Mouse (Mus musculus) layer of hippocampus, adult 11-12 months (tissue): Measurements from ENCODE around the gene Taok3.

Experiments used
- DNase-seq: peaks from one replicate; pipeline ENCODE4 v3.0.0; 2022; ENCODE audit warnings: low spot score

The Taok3 gene

DNA sequence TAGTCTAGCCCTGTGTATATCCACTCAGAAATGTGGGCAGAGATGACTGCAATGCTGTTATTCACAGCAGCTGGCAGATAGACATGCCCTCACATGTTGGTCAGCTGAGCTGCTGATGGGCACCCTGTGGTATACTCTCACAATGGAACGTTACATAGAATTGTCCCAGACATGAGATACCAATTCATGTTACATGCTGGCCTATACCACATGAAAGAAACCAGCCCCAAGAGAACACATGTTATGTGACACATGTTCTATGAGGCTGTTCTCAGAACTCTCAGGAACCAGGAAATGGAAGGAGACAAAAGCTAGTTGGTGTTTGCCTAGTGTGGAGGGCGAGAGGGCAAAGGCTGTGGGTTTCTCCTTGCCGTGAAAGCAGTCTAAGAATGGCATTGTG is 62.5 kb downstream of the Taok3 start:
- no peak for DNase-seq

DNA sequence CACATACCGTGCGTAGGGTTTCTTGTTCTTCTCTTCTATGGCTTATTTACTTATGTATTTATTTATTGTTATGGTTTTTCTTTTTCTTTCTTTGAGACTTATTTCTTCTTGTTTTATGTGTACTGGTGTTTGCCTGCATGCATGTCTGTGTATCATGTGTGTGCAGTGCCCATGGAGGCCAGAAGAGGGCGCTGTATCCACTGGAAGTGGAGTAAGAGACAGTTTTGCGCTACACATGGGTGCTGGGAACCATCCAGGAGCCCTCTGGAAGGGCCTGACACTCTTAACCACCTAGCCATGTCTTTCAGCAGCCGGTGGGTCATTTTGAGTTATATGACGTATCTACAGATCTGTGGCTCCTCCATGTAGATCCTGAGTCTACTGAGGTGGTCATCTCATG is 64.9 kb downstream of the Taok3 start:
- no peak for DNase-seq

DNA sequence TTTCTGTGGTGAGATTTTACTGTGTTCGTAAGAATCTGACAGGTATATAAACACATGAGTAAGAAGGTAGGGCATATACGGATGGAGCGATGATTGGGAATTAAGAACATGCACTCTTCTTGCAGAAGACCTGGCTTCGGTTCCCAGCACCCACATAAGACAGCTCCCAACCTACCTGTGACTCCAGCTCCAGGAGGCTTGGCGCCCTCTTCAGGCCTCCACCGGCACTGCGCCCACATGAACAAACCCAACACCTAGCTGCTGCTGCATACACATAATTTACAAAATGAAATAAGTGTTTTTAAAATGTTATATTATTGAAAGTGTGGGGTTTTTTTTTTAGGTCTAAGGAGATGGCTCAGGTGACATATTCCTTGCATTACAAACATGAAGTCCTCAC is 65.7 kb downstream of the Taok3 start:
- no peak for DNase-seq

DNA sequence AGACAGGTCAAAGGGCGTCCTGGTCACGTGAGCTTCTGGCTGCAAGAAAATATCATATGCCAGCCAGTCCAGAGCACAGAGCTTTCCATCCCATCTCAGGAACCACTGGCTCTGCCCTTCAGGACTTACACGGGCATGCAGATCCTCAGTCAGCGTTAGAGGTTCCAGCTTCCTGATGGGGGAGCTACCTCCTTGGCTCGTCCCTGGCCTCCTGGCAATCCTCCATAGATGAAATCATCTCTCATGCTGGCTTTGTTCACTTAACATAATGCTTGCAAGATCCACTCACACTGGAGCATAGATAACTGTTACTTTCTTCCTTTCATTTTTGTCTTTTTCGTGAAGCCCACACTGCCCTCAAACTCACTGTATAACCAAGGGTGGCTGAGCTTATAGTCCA is 72.1 kb downstream of the Taok3 start:
- DNase-seq: no peak

DNA sequence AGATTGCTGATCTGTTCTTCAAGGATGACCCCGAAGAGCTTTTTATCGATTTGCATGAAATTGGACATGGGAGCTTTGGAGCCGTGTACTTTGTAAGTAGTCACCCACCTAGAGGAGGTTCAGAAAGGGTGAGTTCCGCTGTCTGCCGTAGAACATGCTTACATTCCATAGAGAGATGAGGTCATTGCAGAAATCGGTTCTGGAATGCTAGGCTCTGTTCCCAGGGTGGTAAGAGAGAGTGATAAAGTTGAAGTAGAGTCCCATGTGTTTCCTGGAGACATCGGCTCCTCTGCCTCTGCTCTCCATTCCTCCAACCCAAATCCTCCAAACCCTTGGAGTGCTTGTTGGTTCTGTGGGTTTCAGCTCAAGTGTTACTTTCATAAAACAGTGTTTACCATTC is 73.8 kb downstream of the Taok3 start:
- DNase-seq: no peak

DNA sequence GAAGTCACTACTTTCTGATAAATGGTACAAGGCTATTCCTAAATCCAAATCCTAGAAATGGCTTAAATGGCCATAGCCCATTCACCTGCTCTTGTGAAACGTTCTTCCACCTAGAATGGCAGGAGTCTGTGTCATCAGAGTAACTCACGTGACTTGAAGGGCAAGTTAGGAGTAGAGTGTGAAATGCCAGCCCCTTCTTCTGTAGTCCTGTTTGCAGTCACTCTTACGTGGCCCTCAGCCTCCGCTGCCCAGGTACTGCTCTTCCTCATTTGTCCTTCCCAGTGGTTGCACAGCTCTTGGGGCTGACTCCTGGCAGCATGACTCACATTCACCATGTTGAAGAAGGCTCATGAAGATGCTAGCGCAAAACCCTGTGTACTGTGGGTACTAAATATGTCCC is 74.7 kb downstream of the Taok3 start:
- DNase-seq: no peak

DNA sequence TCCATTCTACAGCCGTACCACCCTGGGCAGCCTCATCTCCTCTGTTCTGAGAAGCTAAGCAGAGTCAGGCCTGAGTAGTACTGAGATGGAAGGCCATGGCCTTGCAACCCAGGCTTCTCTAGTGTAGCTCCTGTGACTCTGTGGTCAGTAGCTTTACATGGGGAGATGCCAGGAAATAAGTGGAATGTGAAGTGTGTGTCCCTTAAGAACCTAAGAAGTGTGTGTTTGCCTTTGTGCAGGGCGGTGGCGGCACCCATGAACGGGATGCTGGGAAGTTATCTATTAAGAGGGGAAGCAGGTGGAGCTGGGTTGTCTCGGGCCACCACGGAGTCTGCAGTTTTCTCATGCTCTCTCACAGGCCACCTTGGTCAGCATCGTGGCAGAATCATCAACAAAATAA is 76.6 kb downstream of the Taok3 start:
- no peak for DNase-seq

DNA sequence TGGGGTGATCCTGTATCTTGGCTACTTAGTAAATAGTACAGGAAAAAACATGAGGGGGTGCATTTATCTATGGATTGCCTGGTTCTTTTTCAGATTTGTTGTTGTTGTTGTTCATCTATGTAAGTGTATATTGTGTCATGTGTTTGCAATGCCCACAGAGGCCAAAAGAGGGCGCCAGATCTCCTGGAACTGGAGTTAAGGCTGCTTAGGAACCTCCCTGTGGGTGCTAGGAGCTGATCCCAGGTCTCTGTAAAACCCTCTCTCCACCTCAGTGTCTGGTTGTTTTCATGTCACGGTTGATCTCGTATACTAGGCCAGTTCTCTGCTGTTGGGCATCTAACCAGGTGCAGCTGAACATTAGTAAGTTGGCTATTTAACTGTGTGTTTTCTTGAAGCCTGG is 78.5 kb downstream of the Taok3 start:
- DNase-seq: no peak

DNA sequence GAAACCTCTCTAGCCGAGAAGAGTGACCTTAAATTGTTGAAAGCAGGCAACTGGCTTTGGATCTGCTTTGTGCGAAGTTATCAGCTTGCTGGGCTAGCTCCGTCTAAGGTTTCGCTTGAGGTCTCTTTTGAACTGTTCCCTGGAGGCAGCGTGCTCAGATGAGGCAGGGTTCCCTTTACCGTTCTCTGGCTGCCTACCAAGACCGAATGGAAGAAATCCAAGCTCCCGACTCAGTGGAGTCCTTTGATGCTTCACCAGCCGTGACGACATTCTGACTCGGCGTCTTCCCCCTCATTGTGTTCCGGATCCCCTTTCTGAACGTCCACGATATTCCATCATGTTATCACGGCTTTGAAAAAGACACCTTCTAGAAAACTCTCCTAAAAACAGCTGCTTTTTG is 87.4 kb downstream of the Taok3 start:
- no peak for DNase-seq

DNA sequence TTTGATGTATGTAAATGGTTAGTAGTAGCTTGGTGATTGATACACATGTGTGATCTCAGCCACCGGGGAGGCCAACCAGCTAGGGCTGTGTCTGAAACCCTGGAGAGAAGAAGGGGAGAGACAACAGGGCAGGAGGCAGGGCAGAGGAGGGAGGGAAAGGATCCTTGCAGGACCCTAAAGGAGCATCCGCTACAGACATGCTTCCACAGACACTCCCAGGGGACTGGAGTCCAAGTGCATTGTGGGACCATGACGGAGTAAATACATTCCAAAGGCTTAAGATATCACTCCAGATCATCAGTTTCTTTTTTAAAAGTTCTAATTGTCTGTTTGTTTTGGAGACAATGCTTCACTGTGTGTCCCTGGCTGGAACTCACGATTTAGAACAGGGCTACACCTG is 94.1 kb downstream of the Taok3 start:
- DNase-seq: no peak

DNA sequence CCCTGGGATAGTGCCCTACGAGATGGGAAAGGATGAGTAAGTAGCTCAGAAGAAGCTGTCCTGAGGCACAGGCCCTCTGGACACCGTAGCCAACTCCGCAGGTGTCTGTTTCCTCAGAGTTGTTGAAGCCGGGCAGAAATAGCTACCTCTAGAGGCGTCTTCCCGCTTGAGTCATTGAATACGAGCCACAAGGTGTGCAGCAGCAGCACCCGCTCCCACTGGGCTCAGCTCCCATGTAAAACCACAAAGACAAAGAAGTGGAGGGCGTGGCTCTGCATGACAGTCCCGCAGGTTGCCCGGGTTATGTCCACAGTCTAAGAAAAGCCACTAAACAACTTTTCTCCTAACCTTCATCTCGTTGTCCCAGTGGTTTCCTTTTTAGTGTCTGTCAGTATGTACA is 111.1 kb downstream of the Taok3 start:
- no peak for DNase-seq

DNA sequence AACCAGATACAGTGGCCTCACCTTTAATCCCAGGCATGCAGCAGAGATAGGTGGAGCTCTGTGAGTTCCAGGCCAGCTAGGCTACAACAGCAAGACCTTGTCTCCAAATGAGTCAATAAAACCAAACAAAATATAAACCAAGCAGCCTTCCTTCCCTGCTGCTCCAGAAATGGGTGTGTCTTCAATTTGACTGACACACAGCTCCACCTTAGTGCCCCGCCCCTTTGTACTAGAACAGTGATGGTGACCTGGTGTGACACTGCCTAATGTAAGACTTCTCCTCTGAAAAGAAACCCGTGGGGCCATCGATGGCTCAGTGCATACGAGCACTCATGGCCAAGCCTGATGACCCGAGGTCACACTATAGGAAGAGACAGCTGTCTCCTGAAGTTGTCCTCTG is 116.6 kb downstream of the Taok3 start:
- no peak for DNase-seq

DNA sequence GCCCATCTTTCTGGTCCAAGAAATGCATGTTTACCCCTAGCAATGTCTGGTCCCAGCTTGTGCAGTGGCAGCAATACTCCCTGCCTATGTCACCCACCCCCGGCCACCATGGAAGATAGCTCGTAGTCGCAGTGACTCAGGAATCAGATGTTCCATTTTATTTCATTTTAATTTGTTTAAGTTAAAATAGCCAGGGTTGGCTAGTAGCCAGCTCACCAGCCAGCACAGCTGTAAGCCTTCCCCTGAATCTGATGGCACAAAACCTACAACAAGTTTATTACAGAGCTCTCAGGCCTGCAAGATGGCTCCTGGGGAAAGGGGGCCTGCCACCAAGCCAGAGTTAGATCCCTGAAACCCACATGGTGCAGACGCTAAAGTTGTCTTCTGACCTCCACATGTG is 119.2 kb downstream of the Taok3 start:
- no peak for DNase-seq

DNA sequence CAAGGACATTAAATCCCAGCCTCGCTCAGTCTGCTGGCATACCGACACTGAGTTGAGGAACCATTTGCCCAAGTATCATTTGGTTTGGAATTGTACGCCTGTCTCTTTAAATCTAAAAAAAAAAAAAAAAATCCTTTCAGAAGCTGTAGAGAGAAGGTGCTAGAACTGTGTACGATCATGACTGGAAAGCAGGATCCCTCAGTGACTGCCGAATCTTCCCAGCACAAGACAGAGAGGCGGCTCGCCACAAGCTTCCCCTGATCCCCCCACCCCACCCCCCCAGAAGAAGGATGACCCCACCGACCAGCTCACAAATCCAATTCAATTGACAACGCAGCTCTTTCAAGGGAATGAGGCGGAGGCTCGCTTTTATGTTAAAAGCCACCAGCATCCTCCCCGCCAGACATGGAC is 120.4 kb downstream of the Taok3 start:
- DNase-seq: peak; percentile 35

DNA sequence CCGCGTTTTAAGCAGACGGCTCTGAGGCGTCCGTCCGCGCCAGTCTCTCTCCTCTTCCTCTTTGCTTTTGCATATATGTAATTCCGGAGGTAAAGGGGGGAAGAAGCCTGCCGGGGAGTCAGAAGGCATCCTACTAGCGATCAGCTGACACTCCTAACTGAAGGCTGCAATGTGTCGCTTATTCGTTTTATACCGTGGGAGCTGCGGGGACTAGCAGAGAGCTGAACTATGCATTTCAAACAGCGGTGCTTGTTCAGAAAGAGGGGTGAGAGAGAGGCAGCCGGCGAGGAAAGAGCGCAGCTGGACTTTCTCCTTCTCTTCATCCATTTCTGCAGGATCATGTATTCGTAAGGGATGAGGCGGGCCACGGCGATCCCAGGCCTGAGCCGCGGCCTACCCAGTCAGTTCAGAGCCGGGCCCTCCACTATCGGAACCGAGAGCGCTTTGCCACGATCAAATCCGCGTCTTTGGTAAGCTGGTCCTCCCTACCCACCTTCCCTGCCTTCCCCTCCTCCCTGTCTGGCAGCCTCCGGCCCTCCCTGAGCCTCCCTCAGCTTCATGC is 120.9 kb downstream of the Taok3 start:
- peak; percentile 58 for DNase-seq

DNA sequence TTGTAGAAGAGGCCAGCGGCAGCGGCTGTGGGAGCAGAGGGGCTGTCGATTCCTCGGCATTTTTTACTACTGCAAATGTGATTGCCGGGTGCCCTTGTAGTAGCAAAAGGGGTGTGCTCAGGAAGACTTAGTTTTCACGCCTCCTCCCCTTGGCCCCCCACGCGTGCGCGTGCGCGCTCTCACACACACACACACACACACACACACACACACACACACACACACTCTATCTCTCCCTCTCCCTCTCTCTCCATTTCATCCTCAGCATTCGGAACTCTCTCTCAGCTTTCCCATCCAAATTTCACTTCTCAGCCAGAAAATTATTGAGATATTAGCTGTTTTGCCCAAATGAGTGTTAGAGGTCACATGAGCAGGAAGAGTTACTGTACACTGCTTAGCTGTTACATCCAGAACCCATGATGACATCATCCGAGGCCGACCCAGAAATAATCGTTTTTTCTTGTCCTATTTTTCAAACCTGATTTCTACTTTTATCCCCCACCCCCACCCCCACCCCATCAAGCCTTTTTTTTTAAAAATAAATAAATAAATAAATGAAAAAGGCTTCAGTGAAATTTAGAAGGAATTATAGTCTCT is 122.1 kb downstream of the Taok3 start:
- peak; percentile 54 for DNase-seq

DNA sequence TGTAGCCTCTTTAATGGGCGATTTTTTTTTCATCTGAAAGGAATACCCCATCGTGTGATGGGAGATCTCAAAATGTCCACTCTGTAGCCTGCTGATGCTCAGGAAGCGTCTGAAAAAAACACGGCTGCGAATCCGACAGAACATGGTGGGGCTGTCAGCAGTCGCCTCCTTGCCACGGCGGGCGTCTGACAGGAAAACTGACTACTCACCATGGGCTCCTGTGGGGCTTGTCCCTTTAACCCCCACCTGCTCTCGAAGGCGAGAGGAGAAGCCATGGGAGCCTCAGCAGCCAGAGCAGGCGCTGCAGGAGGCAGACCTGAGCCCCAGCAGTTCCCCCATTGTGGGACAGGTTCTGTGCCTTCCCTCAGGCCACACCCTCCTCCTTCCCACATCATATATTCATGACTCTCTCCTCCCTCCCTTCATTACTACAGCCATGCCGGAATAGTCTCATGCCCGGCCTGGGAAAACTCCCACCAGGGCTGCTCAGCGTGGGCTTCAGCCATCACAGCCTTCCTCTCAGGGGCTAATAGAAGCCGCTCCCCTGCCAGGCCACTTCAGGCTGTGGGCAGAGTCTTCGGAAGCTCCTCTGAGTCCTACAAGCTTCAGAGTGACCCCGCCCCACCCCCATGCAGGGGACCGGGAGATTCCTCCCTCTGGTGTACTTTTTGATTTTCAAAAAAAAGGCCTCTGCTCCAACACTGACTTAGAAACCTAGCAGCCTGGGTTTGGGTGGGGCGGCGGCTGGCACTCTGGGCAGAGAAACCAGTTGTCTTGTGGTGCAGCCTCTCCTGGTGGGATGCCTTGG is 122.9 kb downstream of the Taok3 start:
- no peak for DNase-seq

DNA sequence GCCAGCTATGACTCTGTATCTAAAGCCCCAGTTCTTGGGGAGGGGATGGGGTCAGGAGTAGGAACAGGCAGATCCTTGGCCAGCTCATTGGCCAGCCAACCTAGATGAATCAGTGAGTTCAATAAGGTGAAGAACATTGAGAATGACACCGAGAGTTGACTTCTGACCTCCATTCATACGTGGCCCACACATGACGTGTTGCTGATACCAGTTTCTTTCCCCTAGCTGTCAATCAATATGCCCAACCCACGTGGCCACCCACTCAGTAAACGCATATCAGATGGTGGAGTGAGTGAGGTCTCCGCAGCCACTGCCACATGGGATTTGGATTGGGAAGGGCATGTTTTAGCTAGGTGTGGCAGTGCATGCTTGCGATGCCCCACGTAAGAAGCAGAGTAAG is 125.2 kb downstream of the Taok3 start:
- DNase-seq: no peak

DNA sequence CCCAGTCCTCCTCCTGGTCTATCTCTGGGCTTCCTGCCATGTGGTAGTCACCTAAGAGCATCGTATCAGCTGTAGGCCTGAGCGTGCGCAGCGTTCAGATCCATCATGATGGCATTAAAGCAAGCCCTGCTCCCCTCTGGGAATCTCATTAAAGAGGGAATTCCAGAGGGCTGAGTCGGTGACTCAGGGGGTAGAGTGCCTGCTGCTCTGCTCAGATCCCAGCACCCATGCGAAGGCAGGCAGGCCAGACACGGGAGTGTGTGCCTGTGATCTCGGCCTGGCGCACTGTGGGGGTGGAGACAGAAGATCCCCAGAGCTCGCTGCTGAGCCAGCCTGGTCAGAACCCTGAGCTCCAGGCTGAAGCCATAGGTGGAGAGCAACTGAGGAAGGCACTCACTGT is 128.4 kb downstream of the Taok3 start:
- DNase-seq: no peak

DNA sequence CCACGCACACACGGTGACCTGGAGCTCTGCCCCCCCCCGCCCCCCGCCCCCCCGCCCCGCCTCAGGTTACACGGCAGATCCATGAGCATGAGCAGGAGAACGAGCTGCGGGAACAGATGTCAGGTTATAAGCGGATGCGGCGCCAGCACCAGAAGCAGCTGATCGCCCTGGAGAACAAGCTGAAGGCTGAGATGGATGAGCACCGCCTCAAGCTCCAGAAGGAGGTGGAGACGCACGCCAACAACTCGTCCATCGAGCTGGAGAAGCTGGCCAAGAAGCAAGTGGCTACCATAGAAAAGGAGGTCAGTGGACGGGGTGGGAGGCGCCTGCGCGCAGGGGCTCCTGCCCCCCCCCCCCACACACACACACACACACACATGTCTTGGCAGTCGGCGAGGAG is 130.9 kb downstream of the Taok3 start:
- DNase-seq: no peak

DNA sequence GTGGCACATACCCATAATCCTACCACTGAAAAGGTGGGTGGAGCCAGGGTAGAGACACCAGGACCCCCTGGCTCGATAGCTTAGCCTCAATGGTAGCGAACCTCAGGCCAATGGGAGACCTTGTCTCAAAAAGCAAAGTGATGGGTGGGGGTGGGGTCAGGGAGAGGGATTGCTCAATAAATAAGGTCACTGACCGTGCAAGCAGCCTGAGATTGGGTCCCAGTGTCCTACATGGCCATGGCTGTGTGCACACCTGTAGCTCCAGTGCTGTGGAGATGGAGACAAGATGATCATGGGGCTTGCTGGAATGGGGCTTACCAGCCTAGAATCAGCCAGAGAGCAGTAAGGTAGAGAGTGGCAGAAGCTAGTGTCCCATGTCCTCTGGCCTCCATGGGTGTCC is 131.8 kb downstream of the Taok3 start:
- DNase-seq: no peak

DNA sequence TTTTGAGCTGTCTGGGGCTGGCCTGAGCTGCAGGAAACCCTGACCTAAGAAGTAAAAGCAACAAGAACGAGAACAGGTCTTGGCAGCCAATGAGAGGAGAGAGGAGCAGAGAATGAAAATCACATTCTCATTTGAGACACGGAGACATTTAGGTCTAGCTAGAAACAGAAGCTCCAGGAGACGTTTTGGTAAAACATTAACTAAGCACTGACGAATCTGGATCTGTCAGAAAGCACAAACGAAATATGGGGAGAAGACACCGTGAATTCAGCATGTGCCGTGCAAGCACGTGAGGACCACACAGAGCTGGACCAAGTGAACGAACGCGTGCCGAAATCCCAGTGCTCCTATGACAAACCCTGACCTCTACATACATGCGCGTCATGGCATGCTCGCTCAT is 138.3 kb downstream of the Taok3 start:
- DNase-seq: no peak

DNA sequence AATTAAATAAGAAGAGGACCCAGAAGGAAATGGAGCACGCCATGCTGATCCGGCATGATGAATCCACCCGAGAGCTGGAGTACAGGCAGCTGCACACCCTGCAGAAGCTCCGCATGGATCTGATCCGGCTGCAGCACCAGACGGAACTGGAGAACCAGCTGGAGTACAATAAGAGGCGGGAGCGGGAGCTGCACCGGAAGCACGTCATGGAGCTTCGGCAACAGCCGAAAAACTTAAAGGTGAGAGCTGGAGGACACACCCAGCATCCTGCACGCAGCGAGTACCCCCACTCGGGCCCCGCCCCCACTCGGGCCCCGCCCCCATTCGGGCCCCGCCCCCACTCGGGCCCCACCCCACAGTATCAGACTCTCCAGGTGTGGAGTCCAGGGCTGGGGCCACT is 143.6 kb downstream of the Taok3 start:
- DNase-seq: no peak

DNA sequence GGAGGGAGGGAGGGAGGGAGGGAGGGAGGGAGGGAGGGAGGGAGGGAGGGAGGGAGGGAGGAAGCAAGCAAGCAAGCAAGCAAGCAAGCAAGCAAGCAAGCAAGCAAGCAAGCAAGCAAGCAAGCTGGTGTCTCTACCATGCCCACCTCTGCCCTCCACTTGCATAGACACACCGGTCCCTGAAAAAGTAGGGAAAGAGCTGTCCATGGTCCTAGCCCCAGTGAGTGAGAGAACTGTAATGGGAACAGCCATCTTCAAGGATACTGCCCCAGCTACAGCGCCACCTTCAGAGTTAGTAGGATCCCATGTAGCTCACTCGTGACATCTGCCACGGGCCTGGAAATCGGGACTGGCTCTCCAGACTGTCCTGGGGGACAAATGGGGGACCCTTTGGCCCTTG is 144.8 kb downstream of the Taok3 start:
- no peak for DNase-seq
